Mouse (Mus musculus) heart, postnatal 36 days (tissue): ENCODE results near the gene Plcb4. TPM values are rescaled to one million over a fixed set of nuclear protein-coding genes. Genes with fewer than 3 reads are reported as not detected.

ENCODE experiments used
- DNase-seq, 2 experiments: peaks; one replicate each; pipeline ENCODE4 v3.0.0; 2021 to 2022
- intact Hi-C: fragments of 180-260 bp; cut with DNase I; formaldehyde crosslinking; loops from one replicate; pipeline ENCODE4 v1.15.1; 2025
- total RNA-seq, 2 experiments: library from RNA; stranded (reverse); gene quantifications; 2 replicates each; pipeline ENCODE4 v1.2.3; 2021

Gene Plcb4
- total RNA-seq, 2 experiments from 2014 or later, result 57.1 to 79.8 TPM

DNA sequence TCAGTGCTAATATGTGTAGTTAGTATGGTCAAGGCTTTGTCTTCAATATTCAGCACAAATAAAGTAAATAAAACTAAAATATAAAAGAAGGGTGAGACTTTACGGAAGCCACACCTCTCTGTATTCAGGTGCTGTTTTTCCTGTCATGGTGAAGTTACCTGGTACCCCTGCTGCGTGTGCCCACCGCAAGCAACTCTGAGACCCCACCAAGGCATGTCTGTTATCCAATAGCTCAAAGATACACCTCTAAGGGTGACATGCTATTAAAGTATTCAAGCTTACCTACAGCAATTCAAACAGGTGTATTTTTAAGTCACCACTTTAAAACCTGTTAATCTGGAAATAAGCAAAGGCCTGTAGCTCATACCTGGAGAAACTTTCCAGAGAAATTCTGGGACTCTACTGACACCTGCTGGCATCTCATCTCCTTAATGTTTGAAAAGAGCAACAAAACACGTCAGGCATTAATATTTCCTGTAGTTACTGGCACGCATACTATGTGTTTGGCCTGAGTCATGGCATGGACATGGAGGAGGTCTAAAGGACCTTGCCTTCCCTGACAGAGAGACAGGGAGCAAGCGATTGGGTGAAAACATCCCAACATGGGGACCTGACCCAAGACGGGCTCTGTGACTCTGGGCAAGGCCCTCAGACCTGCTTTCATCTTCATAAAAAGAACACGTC is 268.0 kb downstream of the Plcb4 start:
- intact Hi-C loops, result loop anchor here (1.0 to 5.0 kb wide), 5 partner anchors 195 to 566 kb away; partner anchors contain the start of gene Plcb4
- DNase-seq, result peak; percentile 62 to 70

DNA sequence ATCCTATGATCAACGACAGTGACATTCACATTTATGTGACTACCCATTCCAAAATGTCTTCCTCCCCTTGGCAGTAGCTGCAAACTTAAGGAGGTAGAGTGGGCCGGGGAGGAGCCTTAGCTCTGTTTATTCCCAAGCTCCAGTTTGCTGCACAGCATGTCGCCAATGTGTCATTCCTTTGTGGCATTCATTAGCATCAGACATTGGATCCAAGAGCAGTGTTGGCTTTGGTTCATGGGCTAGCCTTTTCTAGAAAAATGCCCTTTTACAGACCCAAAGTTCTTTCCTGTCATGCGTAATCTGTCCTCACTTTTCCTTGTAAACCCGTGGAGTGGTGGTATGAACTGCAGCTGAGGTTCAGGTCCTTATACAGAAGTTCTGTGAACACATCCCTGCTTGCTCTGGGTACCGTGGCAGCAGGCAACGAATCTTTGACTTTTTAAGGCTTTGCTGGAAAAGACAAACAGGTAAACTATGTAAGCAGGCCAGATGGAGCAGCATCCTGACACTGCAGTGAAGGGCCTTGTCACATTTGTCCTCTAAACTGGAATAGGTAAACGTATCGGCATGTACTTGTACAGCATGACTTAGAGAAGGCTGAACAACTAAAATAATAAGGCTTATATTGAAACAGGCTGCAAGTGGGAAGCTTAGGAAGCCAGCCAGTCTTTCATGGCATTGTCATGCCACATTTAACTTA is 270.4 kb downstream of the Plcb4 start:
- intact Hi-C loops, result loop anchor here (5.0 kb wide), 1 partner anchor 197 kb away; no protein-coding TSS in a partner anchor

GRCm38 (mm10) chr2:135930696-135931095 is 271.9 kb downstream of the Plcb4 start:
- intact Hi-C loops, result no loop called here

More for the DNA sequence above, 270.4 kb downstream of the Plcb4 start:
- DNase-seq, result no peak

GRCm38 (mm10) chr2:135932569-135932968 is 273.8 kb downstream of the Plcb4 start:
- intact Hi-C loops, result no loop called here
- DNase-seq, result no peak

More at GRCm38 (mm10) chr2:135930696-135931095, 271.9 kb downstream of the Plcb4 start:
- DNase-seq, result no peak

GRCm38 (mm10) chr2:135936376-135936775 is 277.6 kb downstream of the Plcb4 start:
- DNase-seq, result no peak
- intact Hi-C loops, result no loop called here

DNA sequence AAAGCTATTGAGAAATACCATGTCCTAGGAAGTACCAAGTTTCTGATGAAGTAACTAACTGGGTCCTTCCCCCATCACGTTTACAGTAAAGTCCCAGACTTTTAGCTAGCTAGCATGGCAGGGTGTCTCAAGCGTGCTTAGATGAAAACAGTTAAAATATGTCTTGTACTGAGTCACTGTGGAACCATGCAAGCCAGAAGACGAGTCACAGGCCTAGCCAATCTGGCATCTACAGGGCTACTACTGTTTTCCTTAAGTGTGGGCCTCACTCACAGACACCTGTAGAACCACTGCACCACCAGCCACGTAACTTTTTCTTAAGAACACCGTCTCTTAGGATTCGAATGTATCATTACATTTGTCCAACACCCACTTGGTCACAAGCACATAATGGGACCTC is 278.8 kb downstream of the Plcb4 start:
- intact Hi-C loops, result no loop called here
- no peak for DNase-seq

GRCm38 (mm10) chr2:135939933-135940332 is 281.1 kb downstream of the Plcb4 start:
- DNase-seq, result no peak
- intact Hi-C loops, result no loop called here

GRCm38 (mm10) chr2:135947839-135948238 is 289.0 kb downstream of the Plcb4 start:
- intact Hi-C loops, result no loop called here

DNA sequence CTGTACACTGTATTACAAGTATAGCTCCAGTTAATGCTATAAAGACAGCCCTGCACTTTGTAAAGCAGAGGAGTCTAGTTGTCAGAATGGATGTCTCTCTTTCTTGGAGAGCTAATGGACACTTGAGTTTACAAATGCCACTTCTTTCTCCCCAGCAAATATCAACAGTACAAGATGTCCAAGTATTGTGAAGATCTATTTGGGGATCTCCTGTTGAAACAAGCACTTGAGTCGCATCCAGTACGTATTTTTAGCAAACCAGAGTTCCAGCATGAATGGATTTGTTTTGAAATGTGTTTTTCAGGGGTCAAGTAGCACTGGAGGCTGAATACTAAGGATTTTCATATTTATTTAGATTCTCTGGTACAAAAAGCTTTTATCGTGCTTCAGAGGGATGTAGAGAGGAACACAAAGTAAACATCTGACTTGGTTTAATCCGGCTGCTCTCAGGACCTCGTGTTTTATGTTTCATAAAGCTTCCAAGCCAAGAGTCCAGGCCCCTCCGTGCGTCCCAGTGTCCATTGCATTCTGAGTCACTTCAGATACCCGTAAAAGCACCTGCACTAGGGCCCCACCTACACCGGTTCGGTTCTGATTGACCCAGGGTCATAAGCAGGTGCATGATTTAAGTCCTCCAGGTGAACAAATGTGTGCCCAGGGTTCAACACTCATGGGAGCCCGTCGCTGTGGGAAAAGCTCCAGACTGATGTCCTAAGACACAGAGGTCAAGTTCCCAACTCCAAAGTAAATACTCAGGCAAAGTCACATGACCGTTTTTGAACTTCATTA is 296.1 kb downstream of the Plcb4 start:
- no peak for DNase-seq
- intact Hi-C loops, result no loop called here

More at GRCm38 (mm10) chr2:135947839-135948238, 289.0 kb downstream of the Plcb4 start:
- DNase-seq, result no peak

- DNase-seq, result no peak
- intact Hi-C loops, result loop anchor here (2.0 kb wide), 2 partner anchors 517 to 597 kb away; no protein-coding TSS in a partner anchor
Measured at GRCm38 (mm10) chr2:135955796-135956195, 297.0 kb downstream of the Plcb4 start.

- intact Hi-C loops, result loop anchor here (1.0 to 2.0 kb wide), 3 partner anchors 519 to 599 kb away; no protein-coding TSS in a partner anchor
- DNase-seq, result peak; percentile 66 to 67
Measured at GRCm38 (mm10) chr2:135957689-135958088, 298.9 kb downstream of the Plcb4 start.

- intact Hi-C loops, result no loop called here
- DNase-seq, result no peak
Measured at GRCm38 (mm10) chr2:135958453-135958852, 299.6 kb downstream of the Plcb4 start.

DNA sequence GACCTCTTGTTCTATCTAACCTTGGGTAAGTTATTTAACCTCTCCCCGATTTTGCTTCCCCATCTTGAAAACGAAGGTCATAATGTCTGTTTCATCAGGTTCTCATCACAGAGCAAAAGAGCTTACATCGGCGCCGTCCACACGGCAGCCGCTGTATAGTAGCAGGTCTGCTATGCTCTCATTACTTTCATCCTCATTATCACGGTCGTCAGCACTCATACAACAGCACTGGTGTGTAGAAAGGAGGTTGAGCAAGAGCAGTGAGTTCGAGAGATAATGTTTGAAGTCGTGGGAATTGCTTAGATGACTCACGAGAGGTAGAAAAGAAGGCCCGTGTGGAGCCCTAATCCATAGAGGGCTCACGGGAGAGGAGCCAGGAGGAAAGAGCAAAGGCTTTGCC is 304.3 kb downstream of the Plcb4 start:
- intact Hi-C loops, result no loop called here
- no peak for DNase-seq

DNA sequence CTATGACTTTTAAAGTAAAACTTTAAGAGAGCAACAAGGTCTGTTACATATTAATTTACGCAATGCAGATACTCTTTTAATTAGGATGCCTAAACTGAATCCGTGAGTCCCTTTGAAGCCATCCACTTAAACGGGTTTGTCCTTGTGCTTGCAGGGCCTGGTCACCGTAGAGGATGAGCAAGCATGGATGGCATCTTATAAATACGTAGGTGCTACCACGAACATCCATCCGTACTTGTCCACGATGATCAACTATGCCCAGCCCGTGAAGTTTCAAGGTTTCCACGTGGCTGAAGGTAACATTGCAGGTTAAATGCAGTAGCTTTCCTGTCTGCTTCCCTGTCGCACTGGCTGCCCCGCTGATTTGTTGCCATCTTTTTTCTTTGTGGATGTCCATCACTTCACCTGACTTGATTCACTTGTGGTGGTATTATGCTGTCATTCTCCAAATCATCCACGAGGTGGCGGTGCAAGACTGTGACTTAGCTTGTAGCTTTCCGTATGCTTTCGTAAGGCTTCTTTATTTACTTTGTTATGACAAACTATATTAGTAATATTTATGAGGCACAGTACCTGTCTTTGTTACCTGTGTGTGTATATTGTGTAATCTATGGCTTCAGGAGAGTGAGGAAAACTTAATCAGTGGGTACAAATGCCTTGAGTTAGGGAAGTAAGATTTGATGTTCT is 308.2 kb downstream of the Plcb4 start:
- intact Hi-C loops, result loop anchor here (1.0 kb wide), 1 partner anchor 174 kb away; no protein-coding TSS in a partner anchor
- peak; percentile 31 to 43 for DNase-seq

DNA sequence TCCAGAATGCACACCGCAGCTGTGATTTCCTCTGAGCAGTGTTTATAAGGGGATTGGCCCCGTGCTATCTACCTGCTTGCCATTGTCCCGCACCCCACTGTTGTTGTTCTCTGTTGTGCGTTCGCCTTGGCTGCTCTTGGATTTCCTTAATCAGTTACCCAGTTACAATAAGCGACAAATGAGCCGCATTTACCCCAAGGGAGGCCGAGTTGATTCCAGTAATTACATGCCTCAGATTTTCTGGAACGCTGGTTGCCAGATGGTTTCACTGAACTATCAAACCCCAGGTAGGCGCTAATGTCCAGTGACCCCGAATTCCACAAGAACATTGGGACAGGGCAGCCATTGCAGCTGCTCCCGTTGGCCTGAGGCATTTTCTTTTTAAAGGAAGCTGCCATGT is 309.3 kb downstream of the Plcb4 start:
- intact Hi-C loops, result no loop called here
- DNase-seq, result no peak

DNA sequence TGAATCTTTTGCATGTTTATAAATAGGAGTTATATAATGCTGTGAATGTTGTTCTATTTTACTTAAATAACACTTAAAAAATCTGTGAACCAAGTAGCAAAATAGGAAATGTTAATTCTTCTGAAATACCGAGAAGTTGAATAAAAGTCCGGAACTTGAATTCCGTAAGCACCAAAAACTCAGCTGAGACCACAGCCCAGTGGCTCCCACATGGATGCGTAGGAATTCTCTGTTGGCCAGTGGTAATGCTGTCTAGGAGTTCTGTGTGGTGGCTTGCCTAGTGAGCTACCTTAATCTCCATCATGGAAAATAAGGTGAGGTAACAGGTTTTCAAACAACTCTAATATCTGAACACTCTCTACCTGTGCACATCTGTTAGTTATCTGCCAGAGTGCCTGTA is 312.1 kb downstream of the Plcb4 start:
- DNase-seq, result no peak
- intact Hi-C loops, result no loop called here

DNA sequence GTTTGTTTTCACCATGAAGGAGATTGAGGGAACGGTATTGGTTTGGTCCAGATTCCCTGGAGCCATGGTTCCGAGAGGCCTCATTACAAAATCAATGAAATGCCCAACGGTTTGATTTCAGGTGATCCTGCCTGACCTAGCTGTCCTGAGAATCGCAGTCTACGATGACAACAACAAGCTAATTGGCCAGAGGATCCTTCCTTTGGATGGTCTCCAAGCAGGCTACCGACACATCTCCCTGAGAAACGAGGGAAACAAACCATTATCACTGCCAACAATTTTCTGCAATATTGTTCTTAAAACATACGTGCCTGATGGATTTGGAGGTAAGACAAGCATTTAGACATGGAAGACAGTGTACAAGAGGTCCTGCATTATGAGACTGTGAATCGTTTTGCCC is 317.2 kb downstream of the Plcb4 start:
- DNase-seq, result no peak
- intact Hi-C loops, result no loop called here

GRCm38 (mm10) chr2:135978790-135979189 is 320.0 kb downstream of the Plcb4 start:
- intact Hi-C loops, result no loop called here
- DNase-seq, result no peak

GRCm38 (mm10) chr2:135980428-135980827 is 321.6 kb downstream of the Plcb4 start:
- intact Hi-C loops, result no loop called here
- DNase-seq, result no peak

GRCm38 (mm10) chr2:135983972-135984371 is 325.2 kb downstream of the Plcb4 start:
- intact Hi-C loops, result no loop called here
- no peak for DNase-seq
